Mouse (Mus musculus): ENCODE measurements at regions not wholly inside any gene's neighbourhood (a gene's known extent, or its start where the extent isn't known, plus 50 kb on each side); places are given as distances from the start of the nearest gene placed in this dataset.

- TF ChIP-seq CTCF (IDR thresholded peaks at IDR 0.05; ENCODE audit: extremely low read depth, insufficient read length, insufficient replicate concordance, low read depth, low read length) (peak; percentile 17; the same call in 1 of the 2 replicates), POLR2A (IDR thresholded peaks at IDR 0.05; ENCODE audit: low read depth, low read length) (no peak)
Measured at GRCm38 (mm10) chr10:67721787-67722186, 173.0 kb upstream of the Ado start.

Data from small intestine, adult 2 months (tissue).